Mouse (Mus musculus) cerebellum, adult 2 months (tissue): Measurements from ENCODE around the gene Prlhr.

Experiments
- CTCF ChIP-seq: fragments of 200-500 bp; IDR thresholded peaks from 2 replicates; pipeline ENCODE4 v1.5.1; 2011; ENCODE audit warnings: low read depth, mild to moderate bottlenecking, control low read depth, low read length, moderate library complexity, borderline replicate concordance; ENCODE audit not compliant: insufficient read depth
- POLR2A ChIP-seq: fragments of 200-500 bp; IDR thresholded peaks from 2 replicates; pipeline ENCODE4 v1.6.1; 2011; ENCODE audit warnings: low read length, control low read depth, borderline replicate concordance; ENCODE audit not compliant: insufficient read depth

- TF ChIP-seq CTCF (no peak), POLR2A (no peak)
These were observed 29.1 kb upstream of the Prlhr start for GRCm38 (mm10) chr19:60497171-60497570.
